Mouse (Mus musculus) hindbrain, embryonic 16.5 days (tissue): Measurements from ENCODE around the gene Dhx34. TPM values are rescaled to one million over a fixed set of nuclear protein-coding genes. Genes with fewer than 3 reads are reported as not detected.

Source experiments
- ATAC-seq: fragments of 200-750 bp; cut with Nextera tagmentation; 2 replicates; pipeline ENCODE4 v1.8.0; 2017; ENCODE audit warnings: moderate TSS enrichment, moderate library complexity
- H3K27ac ChIP-seq: fragments of 300-500 bp; sonication (generic); 2 replicates; pipeline ENCODE4 v1.5.1; 2014; ENCODE audit warnings: low read depth, mild to moderate bottlenecking, control low read depth, low read length, moderate library complexity
- H3K27me3 ChIP-seq: fragments of 300-500 bp; sonication (generic); replicated peaks from 2 replicates; pipeline ENCODE4 v1.6.1; 2014; ENCODE audit warnings: low read length; ENCODE audit not compliant: control insufficient read depth, insufficient read depth
- H3K36me3 ChIP-seq: fragments of 300-500 bp; sonication (generic); 2 replicates; pipeline ENCODE4 v1.6.1; 2014; ENCODE audit warnings: mild to moderate bottlenecking, low read length, moderate library complexity, mixed read lengths; ENCODE audit not compliant: control insufficient read depth, insufficient read depth
- H3K4me1 ChIP-seq: fragments of 300-500 bp; sonication (generic); 2 replicates; pipeline ENCODE4 v1.6.1; 2014; ENCODE audit warnings: low read depth, low read length; ENCODE audit not compliant: control insufficient read depth, insufficient read depth
- H3K4me2 ChIP-seq: fragments of 300-500 bp; sonication (generic); 2 replicates; pipeline ENCODE4 v1.6.1; 2014; ENCODE audit warnings: mild to moderate bottlenecking, low read length, control low read depth, moderate library complexity
- H3K4me3 ChIP-seq: fragments of 300-500 bp; sonication (generic); 2 replicates; pipeline ENCODE4 v1.5.1; 2014; ENCODE audit warnings: mild to moderate bottlenecking, low read length, control low read depth, moderate library complexity
- H3K9ac ChIP-seq: fragments of 300-500 bp; sonication (generic); 2 replicates; pipeline ENCODE4 v1.6.1; 2014; ENCODE audit warnings: low read depth, mild to moderate bottlenecking, control low read depth, low read length, moderate library complexity
- H3K9me3 ChIP-seq: fragments of 300-500 bp; sonication (generic); 2 replicates; pipeline ENCODE4 v1.6.1; 2014; ENCODE audit warnings: mild to moderate bottlenecking, low read length, moderate library complexity; ENCODE audit not compliant: control insufficient read depth
- WGBS: fragments of 180-500 bp; shearing (Covaris S2); extraction: QIAGEN DNeasy Blood & Tissue Kit; methylation state at CpG from one replicate; pipeline ENCODE4 v1.1.7; 2014; 5-methylcytosine and 5-hydroxymethylcytosine counted together
- polyA plus RNA-seq: library from polyadenylated mRNA; unstranded; fragments of >200 nt; fragmentation: Nextera tagmentation; extraction: Ambion mirVana; gene quantifications from 2 replicates; pipeline ENCODE4 v1.2.1, GENCODE M21; 2015

The Dhx34 gene
- polyA plus RNA-seq, 1 experiment from 2014 or later = 9.6 TPM

GRCm38 (mm10) chr7:16178114-16178513, 43.7 kb downstream of the Dhx34 start:
- no peak for ATAC-seq
- 72% methylated on average over 4 of the region's 4 CpGs for WGBS
- H3K9me3 ChIP-seq = no peaks in the 10 kb centered on the region; the same call in 1 of the 2 replicates
- H3K36me3 ChIP-seq = peaks cover 18% of the 10 kb centered on the region
- H3K4me2 ChIP-seq = no peak overlapping the region
- no peak overlapping the region for H3K9ac ChIP-seq
- H3K4me1 ChIP-seq = peaks cover 25% of the 10 kb centered on the region
- H3K4me3 ChIP-seq = no peak overlapping the region
- no peak overlapping the region for H3K27ac ChIP-seq
- no peaks in the 10 kb centered on the region for H3K27me3 ChIP-seq

- H3K27me3 ChIP-seq = no peaks in the 10 kb centered on the region
- peak overlapping the region; percentile 79 for H3K27ac ChIP-seq
- no peaks in the 10 kb centered on the region; the same call in 1 of the 2 replicates for H3K9me3 ChIP-seq
- peak; percentile 40 for ATAC-seq
- peak overlapping the region; percentile 74 for H3K4me3 ChIP-seq
- peak overlapping the region; percentile 61 for H3K4me2 ChIP-seq
- peaks cover 18% of the 10 kb centered on the region for H3K36me3 ChIP-seq
- H3K4me1 ChIP-seq = peaks cover 35% of the 10 kb centered on the region
- peak overlapping the region; percentile 86 for H3K9ac ChIP-seq
- WGBS = 3% methylated on average over 10 of the region's 10 CpGs
Observed at GRCm38 (mm10) chr7:16175542-16175931, 46.3 kb downstream of the Dhx34 start.

GRCm38 (mm10) chr7:16174597-16175541, 47.0 kb downstream of the Dhx34 start, which contains the start of gene Meis3:
Gene Meis3, plus strand, starts transcription at chr7:16175090.
- ATAC-seq = peak; percentile 89
- peaks cover 35% of the 10 kb centered on the region for H3K4me1 ChIP-seq
- peak within 1 kb of the TSS; percentile 79 for H3K27ac ChIP-seq
- peak within 1 kb of the TSS; percentile 61 for H3K4me2 ChIP-seq
- H3K9me3 ChIP-seq = no peaks in the 10 kb centered on the region; the same call in 1 of the 2 replicates
- H3K27me3 ChIP-seq = no peaks in the 10 kb centered on the region
- peak within 1 kb of the TSS; percentile 86 for H3K9ac ChIP-seq
- 0% methylated on average over 35 of the region's 42 CpGs for WGBS
- H3K36me3 ChIP-seq = peaks cover 18% of the 10 kb centered on the region
- peak within 1 kb of the TSS; percentile 74 for H3K4me3 ChIP-seq

- H3K27ac ChIP-seq = peak overlapping the region; percentile 34; the same call in 1 of the 2 replicates
- peaks cover 4% of the 10 kb centered on the region; the same call in 1 of the 2 replicates for H3K36me3 ChIP-seq
- H3K27me3 ChIP-seq = no peaks in the 10 kb centered on the region
- peaks cover 35% of the 10 kb centered on the region for H3K4me1 ChIP-seq
- no peak overlapping the region for H3K4me3 ChIP-seq
- ATAC-seq = no peak
- H3K9ac ChIP-seq = no peak overlapping the region
- no peak overlapping the region for H3K4me2 ChIP-seq
- H3K9me3 ChIP-seq = peaks cover 2% of the 10 kb centered on the region; the same call in 1 of the 2 replicates
- 17% methylated on average over 5 of the region's 5 CpGs for WGBS
Observed at GRCm38 (mm10) chr7:16173146-16173545, 48.7 kb downstream of the Dhx34 start.

- Histone ChIP-seq H3K4me1 (peaks cover 35% of the 10 kb centered on the region), H3K4me3 (no peak overlapping the region), H3K27me3 (no peaks in the 10 kb centered on the region), H3K27ac (peak overlapping the region; percentile 61), H3K4me2 (no peak overlapping the region), H3K36me3 (peaks cover 1% of the 10 kb centered on the region; the same call in 1 of the 2 replicates), H3K9ac (peak overlapping the region; percentile 47), H3K9me3 (peaks cover 7% of the 10 kb centered on the region)
- ATAC-seq = 0 out of 2 replicates have a peak, but pooled peaks have one; percentile 3
- WGBS = 13% methylated on average over 1 of the region's 1 CpGs
Observed at GRCm38 (mm10) chr7:16172586-16173140, 49.2 kb downstream of the Dhx34 start.

- Histone ChIP-seq H3K4me3 (no peak overlapping the region), H3K4me2 (no peak overlapping the region), H3K27me3 (no peaks in the 10 kb centered on the region), H3K27ac (0 out of 2 replicates have a peak overlapping the region, but pooled peaks have one; percentile 39), H3K9ac (peak overlapping the region; percentile 47), H3K4me1 (peaks cover 35% of the 10 kb centered on the region), H3K9me3 (peaks cover 8% of the 10 kb centered on the region), H3K36me3 (no peaks in the 10 kb centered on the region)
- WGBS = 0% methylated on average over 1 of the region's 1 CpGs
- ATAC-seq = peak; percentile 29; the same call in 1 of the 2 replicates
Observed at GRCm38 (mm10) chr7:16172141-16172581, 49.7 kb downstream of the Dhx34 start.

GRCm38 (mm10) chr7:16162036-16162435, 59.8 kb downstream of the Dhx34 start:
- no peaks in the 10 kb centered on the region for H3K9me3 ChIP-seq
- no peak overlapping the region for H3K27ac ChIP-seq
- H3K4me2 ChIP-seq = no peak overlapping the region
- WGBS = 79% methylated on average over 7 of the region's 7 CpGs
- H3K9ac ChIP-seq = no peak overlapping the region
- ATAC-seq = no peak
- H3K4me3 ChIP-seq = no peak overlapping the region
- peaks cover 3% of the 10 kb centered on the region for H3K27me3 ChIP-seq
- 0 out of 2 replicates have a peak, but pooled peaks cover 2% of the 10 kb centered on the region for H3K36me3 ChIP-seq
- no peaks in the 10 kb centered on the region for H3K4me1 ChIP-seq

- Histone ChIP-seq H3K9me3 (no peaks in the 10 kb centered on the region), H3K4me2 (no peak overlapping the region), H3K4me1 (no peaks in the 10 kb centered on the region), H3K36me3 (0 out of 2 replicates have a peak, but pooled peaks cover 2% of the 10 kb centered on the region), H3K27ac (no peak overlapping the region), H3K27me3 (peaks cover 3% of the 10 kb centered on the region), H3K4me3 (no peak overlapping the region), H3K9ac (no peak overlapping the region)
- no peak for ATAC-seq
- WGBS = 93% methylated on average over 9 of the region's 9 CpGs
Observed at GRCm38 (mm10) chr7:16161302-16161701, 60.5 kb downstream of the Dhx34 start.

GRCm38 (mm10) chr7:16160702-16161101, 61.1 kb downstream of the Dhx34 start:
- H3K9ac ChIP-seq = no peak overlapping the region
- no peak overlapping the region for H3K4me2 ChIP-seq
- H3K27me3 ChIP-seq = peaks cover 3% of the 10 kb centered on the region
- no peak for ATAC-seq
- no peaks in the 10 kb centered on the region for H3K4me1 ChIP-seq
- H3K4me3 ChIP-seq = no peak overlapping the region
- H3K27ac ChIP-seq = no peak overlapping the region
- 68% methylated on average over 3 of the region's 3 CpGs for WGBS
- no peaks in the 10 kb centered on the region for H3K9me3 ChIP-seq
- 0 out of 2 replicates have a peak, but pooled peaks cover 2% of the 10 kb centered on the region for H3K36me3 ChIP-seq
